Mouse (Mus musculus) lung, postnatal 0 days (tissue): Measurements from ENCODE around the gene Mpp6.

Source experiments
- CTCF ChIP-seq: IDR thresholded peaks from 2 replicates; pipeline ENCODE4 v1.5.1; 2016; ENCODE audit warnings: antibody characterized with exemption, mild to moderate bottlenecking
- EP300 ChIP-seq: IDR thresholded peaks from 2 replicates; pipeline ENCODE4 v1.6.1; 2016; ENCODE audit warnings: antibody characterized with exemption, mild to moderate bottlenecking, control low read depth

- no peak for TF ChIP-seq CTCF
- TF ChIP-seq EP300, result no peak
These were observed 82.1 kb downstream of the Mpp6 start for GRCm38 (mm10) chr6:50192169-50192568.
